Comparison of ENCODE assay signal across 10 mouse cellular contexts in genomic region chr1:130979455-130979854, GRCm38 (mm10). TPM values are rescaled to one million over a fixed set of nuclear protein-coding genes. Genes with fewer than 3 reads are reported as not detected.
DNase-seq lines count a peak whose midpoint lies in the region; ATAC-seq and TF ChIP-seq lines count a peak whose summit lies in the region.
"Had no signal": no experiment of that assay in that cellular context is flagged by ENCODE, and none has a peak within 500 bp of the region (broad histone marks: within the 10 kb centered on the region; RNA-seq: fewer than 3 reads in every experiment).

No protein-coding gene starts in this region.

- WGBS in forebrain, postnatal 0 days: 77% methylated on average over 1 of the region's 1 CpGs
- 54% methylated on average over 1 of the region's 1 CpGs for WGBS in forebrain, embryonic 15.5 days
- WGBS in liver, postnatal 0 days (ENCODE audit: insufficient replicate concordance): 43% methylated on average over 1 of the region's 1 CpGs

- H3K27me3 ChIP-seq in forebrain, postnatal 0 days (ENCODE audit: insufficient read depth, low read length): no peaks in the 10 kb centered on the region
- H3K27me3 ChIP-seq in forebrain, embryonic 15.5 days: no peaks in the 10 kb centered on the region
- H3K27me3 ChIP-seq in liver, postnatal 0 days (ENCODE audit: insufficient read depth, low read length): no peaks in the 10 kb centered on the region
- H3K27me3 ChIP-seq: neural tube, embryonic 13.5 days had no signal

- no peaks in the 10 kb centered on the region for H3K4me1 ChIP-seq in forebrain, postnatal 0 days (ENCODE audit: insufficient read depth)
- H3K4me1 ChIP-seq in forebrain, embryonic 15.5 days: no peaks in the 10 kb centered on the region
- H3K4me1 ChIP-seq in liver, postnatal 0 days (ENCODE audit: insufficient read depth): no peaks in the 10 kb centered on the region
- H3K4me1 ChIP-seq: neural tube, embryonic 13.5 days had no signal

- H3K36me3 ChIP-seq in forebrain, postnatal 0 days (ENCODE audit: insufficient read depth): no peaks in the 10 kb centered on the region
- H3K36me3 ChIP-seq in forebrain, embryonic 15.5 days: no peaks in the 10 kb centered on the region
- H3K36me3 ChIP-seq in liver, postnatal 0 days (replicated peaks; ENCODE audit: insufficient read depth, low read length): no peaks in the 10 kb centered on the region
- H3K36me3 ChIP-seq: neural tube, embryonic 13.5 days had no signal

- ATAC-seq in forebrain, postnatal 0 days: no peak
- ATAC-seq in forebrain, embryonic 15.5 days (replicated peaks): no peak
- ATAC-seq in liver, postnatal 0 days: no peak

- H3K9me3 ChIP-seq in forebrain, postnatal 0 days (ENCODE audit: low read length): no peaks in the 10 kb centered on the region
- H3K9me3 ChIP-seq in forebrain, embryonic 15.5 days: no peaks in the 10 kb centered on the region
- no peaks in the 10 kb centered on the region for H3K9me3 ChIP-seq in liver, postnatal 0 days (ENCODE audit: low read length)
- H3K9me3 ChIP-seq: neural tube, embryonic 13.5 days had no signal

- peak; percentile 48 for DNase-seq in forebrain, postnatal 0 days
- peak; percentile 9 for DNase-seq in ovary, postnatal 36 days (ENCODE audit: low spot score)
- no peak for DNase-seq in ovary, adult 18-20 months (ENCODE audit: low spot score)
- peak; percentile 4 for DNase-seq in cerebellum, adult 11-12 months
- DNase-seq in heart, postnatal 36 days: peak; percentile 27 to 36
- DNase-seq in liver, postnatal 0 days: peak; percentile 43
- peak; percentile 20 to 53 for DNase-seq in spleen, adult 18-20 months

- H3K27ac ChIP-seq in forebrain, postnatal 0 days (ENCODE audit: low read depth, low read length): no peak overlapping the region
- no peak overlapping the region for H3K27ac ChIP-seq in forebrain, embryonic 15.5 days (replicated peaks)
- no peak overlapping the region for H3K27ac ChIP-seq in liver, postnatal 0 days (ENCODE audit: low read depth)
- H3K27ac ChIP-seq: neural tube, embryonic 13.5 days had no signal

- intact Hi-C loops in heart, postnatal 36 days (cut with DNase I): loop anchor here (1.0 kb wide), 1 partner anchor 102 kb away; no protein-coding TSS in a partner anchor

- H3K4me2 ChIP-seq in forebrain, postnatal 0 days (ENCODE audit: low read depth): no peak overlapping the region
- no peak overlapping the region for H3K4me2 ChIP-seq in forebrain, embryonic 15.5 days (replicated peaks)
- no peak overlapping the region for H3K4me2 ChIP-seq in liver, postnatal 0 days (ENCODE audit: low read depth, low read length)
- H3K4me2 ChIP-seq: neural tube, embryonic 13.5 days had no signal

- no peak for TF ChIP-seq EP300 in liver, postnatal 0 days (IDR thresholded peaks at IDR 0.05; ENCODE audit: low read depth)

- peak; percentile 74 for TF ChIP-seq CTCF in forebrain, postnatal 0 days (IDR thresholded peaks at IDR 0.05; ENCODE audit: low read depth)
- peak; percentile 83 for TF ChIP-seq CTCF in liver, postnatal 0 days (IDR thresholded peaks at IDR 0.05; ENCODE audit: low read depth)

- H3K9ac ChIP-seq in forebrain, postnatal 0 days: no peak overlapping the region
- no peak overlapping the region for H3K9ac ChIP-seq in forebrain, embryonic 15.5 days (replicated peaks)
- no peak overlapping the region for H3K9ac ChIP-seq in liver, postnatal 0 days (replicated peaks)
- H3K9ac ChIP-seq: neural tube, embryonic 13.5 days had no signal

- H3K4me3 ChIP-seq in forebrain, postnatal 0 days (ENCODE audit: low read depth, low read length): no peak overlapping the region
- H3K4me3 ChIP-seq in forebrain, embryonic 15.5 days: no peak overlapping the region
- H3K4me3 ChIP-seq in liver, postnatal 0 days (ENCODE audit: low read depth, low read length): no peak overlapping the region
- H3K4me3 ChIP-seq: neural tube, embryonic 13.5 days had no signal

RNA-seq across cellular contexts. Expression of gene Il19, which starts 39.5 kb away (rescaled TPM):
- total RNA-seq in forebrain, postnatal 0 days (2014; rRNA removed): not detected in 2 replicates
- polyA plus RNA-seq in forebrain, postnatal 0 days (2015; fragmentation: Nextera tagmentation; extraction: Ambion mirVana): not detected in 2 replicates
- polyA plus RNA-seq in forebrain, embryonic 15.5 days (2015; fragmentation: Nextera tagmentation; extraction: Ambion mirVana): not detected in 2 replicates
- not detected for total RNA-seq in heart, postnatal 36 days (2021)
- polyA plus RNA-seq in liver, postnatal 0 days (2015; fragmentation: Nextera tagmentation; extraction: Ambion mirVana): not detected in 2 replicates
- total RNA-seq: layer of hippocampus, adult 18-20 months had no signal
- polyA plus RNA-seq: neural tube, embryonic 13.5 days had no signal

RNA-seq across cellular contexts. Expression of gene Il10, which starts 40.2 kb away (rescaled TPM):
- 0.15 TPM in 1 of 2 replicates, not detected in the other for total RNA-seq in forebrain, postnatal 0 days (2014; rRNA removed)
- polyA plus RNA-seq in forebrain, postnatal 0 days (2015; fragmentation: Nextera tagmentation; extraction: Ambion mirVana): not detected in 2 replicates
- polyA plus RNA-seq in forebrain, embryonic 15.5 days (2015; fragmentation: Nextera tagmentation; extraction: Ambion mirVana): not detected in 2 replicates
- not detected for total RNA-seq in heart, postnatal 36 days (2021)
- polyA plus RNA-seq in liver, postnatal 0 days (2015; fragmentation: Nextera tagmentation; extraction: Ambion mirVana): 0.19 TPM in 1 of 2 replicates, not detected in the other
- total RNA-seq: layer of hippocampus, adult 18-20 months had no signal
- polyA plus RNA-seq: neural tube, embryonic 13.5 days had no signal
